In genomic region chr1:33925283-33925682, GRCm38 (mm10) we compare ENCODE assay signal across 22 mouse cellular contexts. TPM values are rescaled to one million over a fixed set of nuclear protein-coding genes. Genes with fewer than 3 reads are reported as not detected.
A peak's percentile ranks its signal among the peaks of the same experiment; 100 is the strongest.
DNase-seq lines count a peak whose midpoint lies in the region; ATAC-seq and TF ChIP-seq lines count a peak whose summit lies in the region.
"Had no signal": no experiment of that assay in that cellular context is flagged by ENCODE, and none has a peak within 500 bp of the region (broad histone marks: within the 10 kb centered on the region; RNA-seq: fewer than 3 reads in every experiment).

No protein-coding gene starts in this region.

- TF ChIP-seq CTCF in hindbrain, postnatal 0 days (IDR thresholded peaks at IDR 0.05; ENCODE audit: low read depth), result no peak

- no peak overlapping the region for H3K9ac ChIP-seq in intestine, embryonic 15.5 days
- H3K9ac ChIP-seq in liver, embryonic 16.5 days (ENCODE audit: low read depth, low read length), result no peak overlapping the region
- no peak overlapping the region for H3K9ac ChIP-seq in hindbrain, postnatal 0 days (replicated peaks; ENCODE audit: low read length)
- H3K9ac ChIP-seq: forebrain, postnatal 0 days; heart, embryonic 13.5 days; hindbrain, embryonic 14.5 days; limb, embryonic 12.5 days; lung, embryonic 14.5 days; midbrain, embryonic 12.5 days; neural tube, embryonic 12.5 days had no signal

- H3K27ac ChIP-seq in intestine, embryonic 15.5 days, result no peak overlapping the region
- H3K27ac ChIP-seq in liver, embryonic 16.5 days (ENCODE audit: low read length), result no peak overlapping the region
- H3K27ac ChIP-seq in hindbrain, postnatal 0 days, result no peak overlapping the region
- H3K27ac ChIP-seq: forebrain, embryonic 10.5 days; heart, embryonic 13.5 days; hindbrain, embryonic 14.5 days; limb, embryonic 12.5 days; macrophage; midbrain, embryonic 12.5 days; neural tube, embryonic 12.5 days had no signal

- WGBS in intestine, embryonic 15.5 days, result 50% methylated on average over 3 of the region's 3 CpGs
- 41% methylated on average over 3 of the region's 3 CpGs for WGBS in liver, embryonic 16.5 days (ENCODE audit: insufficient replicate concordance)
- WGBS in hindbrain, postnatal 0 days, result 90% methylated on average over 3 of the region's 3 CpGs

- no peaks in the 10 kb centered on the region for H3K36me3 ChIP-seq in intestine, embryonic 15.5 days
- no peaks in the 10 kb centered on the region for H3K36me3 ChIP-seq in liver, embryonic 16.5 days (ENCODE audit: control insufficient read depth, insufficient read depth)
- H3K36me3 ChIP-seq in hindbrain, postnatal 0 days (ENCODE audit: insufficient read depth, low read length), result no peaks in the 10 kb centered on the region
- H3K36me3 ChIP-seq: forebrain, embryonic 10.5 days; heart, embryonic 13.5 days; limb, embryonic 12.5 days; midbrain, embryonic 12.5 days; neural tube, embryonic 12.5 days had no signal

- DNase-seq in lung, postnatal 36 days, result peak; percentile 16
- no peak for DNase-seq in lung, postnatal 10 days
- peak; percentile 33 for DNase-seq in embryo, embryonic 11 days
- no peak for DNase-seq in hindbrain, postnatal 0 days (ENCODE audit: low spot score)
- DNase-seq in thymus, postnatal 4 days, result no peak
- DNase-seq: adrenal gland, adult 2 months; cerebellum, adult 9-10 months; forebrain, postnatal 0 days; kidney, adult 18-20 months; lung, embryonic 14.5 days; thymus, adult 18-20 months had no signal

- H3K27me3 ChIP-seq in intestine, embryonic 15.5 days (replicated peaks), result no peaks in the 10 kb centered on the region
- no peaks in the 10 kb centered on the region for H3K27me3 ChIP-seq in liver, embryonic 16.5 days (ENCODE audit: control insufficient read depth, insufficient read depth, low read depth, low read length)
- H3K27me3 ChIP-seq in hindbrain, postnatal 0 days (ENCODE audit: insufficient read depth, low read length), result no peaks in the 10 kb centered on the region
- H3K27me3 ChIP-seq: heart, embryonic 13.5 days; limb, embryonic 12.5 days; midbrain, embryonic 12.5 days; neural tube, embryonic 12.5 days had no signal

- no peak overlapping the region for H3K4me3 ChIP-seq in intestine, embryonic 15.5 days (replicated peaks)
- H3K4me3 ChIP-seq in liver, embryonic 16.5 days (ENCODE audit: low read depth, low read length), result no peak overlapping the region
- H3K4me3 ChIP-seq in hindbrain, postnatal 0 days (ENCODE audit: low read length), result no peak overlapping the region
- H3K4me3 ChIP-seq: forebrain, embryonic 10.5 days; heart, embryonic 13.5 days; limb, embryonic 12.5 days; midbrain, embryonic 12.5 days; neural tube, embryonic 12.5 days had no signal

- H3K9me3 ChIP-seq in intestine, embryonic 15.5 days, result no peaks in the 10 kb centered on the region
- no peaks in the 10 kb centered on the region for H3K9me3 ChIP-seq in liver, embryonic 16.5 days (replicated peaks; ENCODE audit: control insufficient read depth, low read length)
- no peaks in the 10 kb centered on the region for H3K9me3 ChIP-seq in hindbrain, postnatal 0 days (ENCODE audit: low read length)
- H3K9me3 ChIP-seq: forebrain, embryonic 10.5 days; heart, embryonic 13.5 days; limb, embryonic 12.5 days; midbrain, embryonic 12.5 days; neural tube, embryonic 12.5 days had no signal

- no peaks in the 10 kb centered on the region for H3K4me1 ChIP-seq in intestine, embryonic 15.5 days (replicated peaks)
- H3K4me1 ChIP-seq in liver, embryonic 16.5 days (ENCODE audit: control insufficient read depth, low read depth, low read length), result no peaks in the 10 kb centered on the region; the same call in 1 of the 2 replicates
- H3K4me1 ChIP-seq in hindbrain, postnatal 0 days (ENCODE audit: insufficient read depth, low read length), result no peaks in the 10 kb centered on the region
- H3K4me1 ChIP-seq: heart, embryonic 13.5 days; limb, embryonic 12.5 days; midbrain, embryonic 12.5 days; neural tube, embryonic 12.5 days had no signal

- no peak overlapping the region for H3K4me2 ChIP-seq in intestine, embryonic 15.5 days (replicated peaks)
- no peak overlapping the region for H3K4me2 ChIP-seq in liver, embryonic 16.5 days (ENCODE audit: low read depth, low read length)
- H3K4me2 ChIP-seq in hindbrain, postnatal 0 days (ENCODE audit: low read depth, low read length), result no peak overlapping the region
- H3K4me2 ChIP-seq: heart, embryonic 13.5 days; hindbrain, embryonic 14.5 days; limb, embryonic 12.5 days; lung, embryonic 14.5 days; midbrain, embryonic 12.5 days; neural tube, embryonic 12.5 days had no signal

- ATAC-seq in intestine, embryonic 15.5 days, result peak; percentile 59
- peak; percentile 80 for ATAC-seq in liver, embryonic 16.5 days (ENCODE audit: low read depth)
- ATAC-seq in hindbrain, postnatal 0 days, result no peak
- ATAC-seq: forebrain, postnatal 0 days had no signal

RNA-seq across cellular contexts. Expression of gene Dst, which starts 17.3 kb away (rescaled TPM):
- 19.2 and 20.1 TPM in 2 replicates for polyA plus RNA-seq in intestine, embryonic 15.5 days (2015; fragmentation: Nextera tagmentation; extraction: Ambion mirVana)
- polyA plus RNA-seq in liver, embryonic 16.5 days (2015; fragmentation: Nextera tagmentation; extraction: Ambion mirVana), result 7.7 and 8.0 TPM in 2 replicates
- 149 and 155 TPM in 2 replicates for total RNA-seq in hindbrain, postnatal 0 days (2014; rRNA removed)
- polyA plus RNA-seq in hindbrain, postnatal 0 days (2015; fragmentation: Nextera tagmentation; extraction: Ambion mirVana), result 30.7 and 33.0 TPM in 2 replicates

RNA-seq across cellular contexts. Expression of gene Bend6, which starts 17.7 kb away (rescaled TPM):
- polyA plus RNA-seq in intestine, embryonic 15.5 days (2015; fragmentation: Nextera tagmentation; extraction: Ambion mirVana), result 0.88 and 1.3 TPM in 2 replicates
- 0.44 and 0.56 TPM in 2 replicates for polyA plus RNA-seq in liver, embryonic 16.5 days (2015; fragmentation: Nextera tagmentation; extraction: Ambion mirVana)
- total RNA-seq in hindbrain, postnatal 0 days (2014; rRNA removed), result 99.4 and 107 TPM in 2 replicates
- polyA plus RNA-seq in hindbrain, postnatal 0 days (2015; fragmentation: Nextera tagmentation; extraction: Ambion mirVana), result 97.8 and 99.2 TPM in 2 replicates
- total RNA-seq: common myeloid progenitor, adult 5-6 weeks; granulocyte monocyte progenitor cell, adult 5-6 weeks had no signal

Comparison
In these comparisons a context has a peak if more than half of its experiments do, and no peak if none do; other contexts are left out.
1. DNase-seq: peak in lung, postnatal 36 days (single experiment) and embryo, embryonic 11 days (single experiment); none in lung, postnatal 10 days (single experiment), hindbrain, postnatal 0 days (single experiment) and thymus, postnatal 4 days (single experiment).
2. RNA of gene Bend6, which starts 17.7 kb away (polyA plus RNA-seq): 97.8 to 99.2 TPM in hindbrain, postnatal 0 days; 0.88 to 1.3 TPM in intestine, embryonic 15.5 days and 0.44 to 0.56 TPM in liver, embryonic 16.5 days; every median in the first group is over 10 times any median in the second.